Mouse (Mus musculus): ENCODE measurements around the gene Stmn1. TPM values are rescaled to one million over a fixed set of nuclear protein-coding genes. Genes with fewer than 3 reads are reported as not detected.
"Not testable (repeated sequence)": the region's sequence is repeated elsewhere in the genome, so short reads cannot be mapped to it uniquely, and the experiment has no call there.

Stmn1 gene
- polyA plus RNA-seq, 1 experiment from 2014 or later, result 896 TPM

GRCm38 (mm10) chr4:134497223-134497622 is 29.1 kb downstream of the Stmn1 start:
- H3K4me1 ChIP-seq (replicated peaks; ENCODE audit: control insufficient read depth, insufficient read depth, low read length), result peaks cover 47% of the 10 kb centered on the region
- ATAC-seq (replicated peaks; ENCODE audit: low FRiP score), result peak; percentile 30; the same call in 1 of the 2 replicates

GRCm38 (mm10) chr4:134497986-134498731 is 30.0 kb downstream of the Stmn1 start:
- peaks cover 47% of the 10 kb centered on the region for H3K4me1 ChIP-seq (replicated peaks; ENCODE audit: control insufficient read depth, insufficient read depth, low read length)
- no peak overlapping the region for H3K27ac ChIP-seq (ENCODE audit: low read depth, low read length)
- H3K9me3 ChIP-seq (ENCODE audit: control insufficient read depth, low read length), result no peaks in the 10 kb centered on the region
- 67% methylated on average over 12 of the region's 12 CpGs for WGBS
- no peak overlapping the region for H3K4me3 ChIP-seq (ENCODE audit: low read depth, low read length)
- H3K9ac ChIP-seq (ENCODE audit: low read depth, low read length), result no peak overlapping the region
- DNase-seq (ENCODE audit: low spot score), result no peak
- H3K27me3 ChIP-seq (replicated peaks; ENCODE audit: control insufficient read depth, insufficient read depth, low read length), result no peaks in the 10 kb centered on the region
- ATAC-seq (replicated peaks; ENCODE audit: low FRiP score), result no peak
- H3K4me2 ChIP-seq, result peak overlapping the region; percentile 92
- H3K36me3 ChIP-seq (ENCODE audit: control insufficient read depth, insufficient read depth, low read length), result no peaks in the 10 kb centered on the region

More at GRCm38 (mm10) chr4:134497223-134497622, 29.1 kb downstream of the Stmn1 start:
- Histone ChIP-seq H3K27me3 (replicated peaks; ENCODE audit: control insufficient read depth, insufficient read depth, low read length) (no peaks in the 10 kb centered on the region), H3K9me3 (ENCODE audit: control insufficient read depth, low read length) (no peaks in the 10 kb centered on the region), H3K27ac (ENCODE audit: low read depth, low read length) (peak overlapping the region; percentile 78), H3K4me2 (peak overlapping the region; percentile 92), H3K9ac (ENCODE audit: low read depth, low read length) (peak overlapping the region; percentile 59), H3K36me3 (ENCODE audit: control insufficient read depth, insufficient read depth, low read length) (no peaks in the 10 kb centered on the region), H3K4me3 (ENCODE audit: low read depth, low read length) (peak overlapping the region; percentile 51)
- 8% methylated on average over 6 of the region's 6 CpGs for WGBS
- DNase-seq (ENCODE audit: low spot score), result no peak

- not testable (repeated sequence) for H3K4me2 ChIP-seq; H3K36me3 ChIP-seq (ENCODE audit: control insufficient read depth, insufficient read depth, low read length); H3K9ac ChIP-seq (ENCODE audit: low read depth, low read length); H3K27me3 ChIP-seq (replicated peaks; ENCODE audit: control insufficient read depth, insufficient read depth, low read length); DNase-seq (ENCODE audit: low spot score); H3K9me3 ChIP-seq (ENCODE audit: control insufficient read depth, low read length); H3K4me3 ChIP-seq (ENCODE audit: low read depth, low read length); ATAC-seq (replicated peaks; ENCODE audit: low FRiP score); H3K27ac ChIP-seq (ENCODE audit: low read depth, low read length)
- peaks cover 47% of the 10 kb centered on the region for H3K4me1 ChIP-seq (replicated peaks; ENCODE audit: control insufficient read depth, insufficient read depth, low read length)
- 66% methylated on average over 6 of the region's 6 CpGs for WGBS
Measured at GRCm38 (mm10) chr4:134498983-134499382, 30.9 kb downstream of the Stmn1 start.

GRCm38 (mm10) chr4:134501095-134501494 is 33.0 kb downstream of the Stmn1 start:
- no peak overlapping the region for H3K4me2 ChIP-seq
- ATAC-seq (replicated peaks; ENCODE audit: low FRiP score) (no peak), DNase-seq (ENCODE audit: low spot score) (no peak)
- H3K27ac ChIP-seq (ENCODE audit: low read depth, low read length), result no peak overlapping the region
- WGBS, result 93% methylated on average over 6 of the region's 6 CpGs
- H3K9me3 ChIP-seq (ENCODE audit: control insufficient read depth, low read length), result no peaks in the 10 kb centered on the region
- no peaks in the 10 kb centered on the region for H3K27me3 ChIP-seq (replicated peaks; ENCODE audit: control insufficient read depth, insufficient read depth, low read length)
- H3K9ac ChIP-seq (ENCODE audit: low read depth, low read length), result no peak overlapping the region
- no peak overlapping the region for H3K4me3 ChIP-seq (ENCODE audit: low read depth, low read length)
- H3K4me1 ChIP-seq (replicated peaks; ENCODE audit: control insufficient read depth, insufficient read depth, low read length), result peaks cover 34% of the 10 kb centered on the region
- H3K36me3 ChIP-seq (ENCODE audit: control insufficient read depth, insufficient read depth, low read length), result no peaks in the 10 kb centered on the region

GRCm38 (mm10) chr4:134503686-134504357 is 35.7 kb downstream of the Stmn1 start:
- Histone ChIP-seq H3K27ac (ENCODE audit: low read depth, low read length) (no peak overlapping the region), H3K36me3 (ENCODE audit: control insufficient read depth, insufficient read depth, low read length) (no peaks in the 10 kb centered on the region; the same call in 1 of the 2 replicates), H3K27me3 (replicated peaks; ENCODE audit: control insufficient read depth, insufficient read depth, low read length) (no peaks in the 10 kb centered on the region), H3K4me2 (0 out of 2 replicates have a peak overlapping the region, but pooled peaks have one; percentile 18), H3K9ac (ENCODE audit: low read depth, low read length) (no peak overlapping the region), H3K4me1 (replicated peaks; ENCODE audit: control insufficient read depth, insufficient read depth, low read length) (peaks cover 35% of the 10 kb centered on the region), H3K9me3 (ENCODE audit: control insufficient read depth, low read length) (no peaks in the 10 kb centered on the region), H3K4me3 (ENCODE audit: low read depth, low read length) (no peak overlapping the region)
- WGBS, result 70% methylated on average over 4 of the region's 4 CpGs
- ATAC-seq (replicated peaks; ENCODE audit: low FRiP score), result peak; percentile 26
- DNase-seq (ENCODE audit: low spot score), result no peak

GRCm38 (mm10) chr4:134505303-134505789 is 37.2 kb downstream of the Stmn1 start:
- no peaks in the 10 kb centered on the region for H3K9me3 ChIP-seq (ENCODE audit: control insufficient read depth, low read length)
- H3K27ac ChIP-seq (ENCODE audit: low read depth, low read length), result peak overlapping the region; percentile 70
- no peak overlapping the region for H3K4me3 ChIP-seq (ENCODE audit: low read depth, low read length)
- peaks cover 30% of the 10 kb centered on the region for H3K4me1 ChIP-seq (replicated peaks; ENCODE audit: control insufficient read depth, insufficient read depth, low read length)
- no peaks in the 10 kb centered on the region for H3K27me3 ChIP-seq (replicated peaks; ENCODE audit: control insufficient read depth, insufficient read depth, low read length)
- peak overlapping the region; percentile 19 for H3K4me2 ChIP-seq
- H3K36me3 ChIP-seq (ENCODE audit: control insufficient read depth, insufficient read depth, low read length), result no peaks in the 10 kb centered on the region; the same call in 1 of the 2 replicates
- ATAC-seq (replicated peaks; ENCODE audit: low FRiP score), result no peak
- DNase-seq (ENCODE audit: low spot score), result no peak
- 67% methylated on average over 4 of the region's 4 CpGs for WGBS
- H3K9ac ChIP-seq (ENCODE audit: low read depth, low read length), result no peak overlapping the region

- Histone ChIP-seq H3K36me3 (ENCODE audit: control insufficient read depth, insufficient read depth, low read length) (no peaks in the 10 kb centered on the region; the same call in 1 of the 2 replicates), H3K4me2 (no peak overlapping the region), H3K27me3 (replicated peaks; ENCODE audit: control insufficient read depth, insufficient read depth, low read length) (no peaks in the 10 kb centered on the region), H3K4me3 (ENCODE audit: low read depth, low read length) (no peak overlapping the region), H3K4me1 (replicated peaks; ENCODE audit: control insufficient read depth, insufficient read depth, low read length) (peaks cover 30% of the 10 kb centered on the region), H3K27ac (ENCODE audit: low read depth, low read length) (peak overlapping the region; percentile 70; the same call in 1 of the 2 replicates), H3K9me3 (ENCODE audit: control insufficient read depth, low read length) (no peaks in the 10 kb centered on the region), H3K9ac (ENCODE audit: low read depth, low read length) (no peak overlapping the region)
- DNase-seq (ENCODE audit: low spot score) (no peak), ATAC-seq (replicated peaks; ENCODE audit: low FRiP score) (peak; percentile 85)
- 52% methylated on average over 3 of the region's 4 CpGs for WGBS
Measured at GRCm38 (mm10) chr4:134505966-134506594, 38.0 kb downstream of the Stmn1 start.

- H3K36me3 ChIP-seq (ENCODE audit: control insufficient read depth, insufficient read depth, low read length), result no peaks in the 10 kb centered on the region; the same call in 1 of the 2 replicates
Measured at GRCm38 (mm10) chr4:134506713-134507112, 38.6 kb downstream of the Stmn1 start.

More at GRCm38 (mm10) chr4:134506713-134507112, 38.6 kb downstream of the Stmn1 start:
- peaks cover 30% of the 10 kb centered on the region for H3K4me1 ChIP-seq (replicated peaks; ENCODE audit: control insufficient read depth, insufficient read depth, low read length)
- no peak overlapping the region for H3K4me3 ChIP-seq (ENCODE audit: low read depth, low read length)
- ATAC-seq (replicated peaks; ENCODE audit: low FRiP score), result no peak
- H3K9me3 ChIP-seq (ENCODE audit: control insufficient read depth, low read length), result no peaks in the 10 kb centered on the region
- H3K27ac ChIP-seq (ENCODE audit: low read depth, low read length), result no peak overlapping the region
- WGBS, result 82% methylated on average over 19 of the region's 19 CpGs
- DNase-seq (ENCODE audit: low spot score), result no peak
- no peaks in the 10 kb centered on the region for H3K27me3 ChIP-seq (replicated peaks; ENCODE audit: control insufficient read depth, insufficient read depth, low read length)
- no peak overlapping the region for H3K9ac ChIP-seq (ENCODE audit: low read depth, low read length)
- no peak overlapping the region for H3K4me2 ChIP-seq
